Mouse (Mus musculus): Measurements from ENCODE around the gene Ceacam1.
"Not testable (repeated sequence)": the region's sequence is repeated elsewhere in the genome, so short reads cannot be mapped to it uniquely, and the experiment has no call there.

DNA sequence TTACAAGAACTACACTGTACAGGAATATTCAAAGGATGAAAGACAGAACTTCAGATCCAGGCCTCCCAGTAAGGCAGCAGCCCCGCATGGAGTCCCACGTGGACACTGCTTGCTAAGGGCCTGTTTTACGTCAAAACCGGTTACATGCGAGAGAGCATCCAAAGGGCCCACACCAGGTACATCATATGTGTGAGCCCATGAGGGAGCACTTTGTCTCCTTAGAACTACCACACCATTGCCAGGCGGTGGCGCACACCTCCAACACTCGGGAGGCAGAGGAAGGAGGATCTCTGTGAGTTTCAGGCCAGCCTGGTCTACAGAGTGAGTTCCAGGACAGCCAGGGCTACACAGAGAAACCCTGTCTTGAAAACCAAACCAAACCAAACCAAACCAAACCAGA lies 3.4 kb upstream of the Ceacam1 start:
- TF ChIP-seq POLR2A (IDR thresholded peaks at IDR 0.05; ENCODE audit: borderline replicate concordance, extremely low read depth, low read depth, low read length); CTCF (IDR thresholded peaks at IDR 0.05; ENCODE audit: insufficient read depth, low read length): not testable (repeated sequence)

Measured in lung, adult 2 months (tissue).